Mouse (Mus musculus): ENCODE measurements around the gene Gm26620.
A peak's percentile ranks its signal among the peaks of the same experiment; 100 is the strongest.

The Gm26620 gene

GRCm38 (mm10) chr1:170884978-170885561 lies at the start of gene Gm26620, which contains the start of gene Dusp12:
TSS of gene Gm26620 (plus strand) at chr1:170885065.
TSS of gene Dusp12 (minus strand) at chr1:170885540.
- peak; percentile 85 for DNase-seq

GRCm38 (mm10) chr1:170839685-170840084 lies 45.2 kb upstream of the Gm26620 start:
- DNase-seq: no peak

DNA sequence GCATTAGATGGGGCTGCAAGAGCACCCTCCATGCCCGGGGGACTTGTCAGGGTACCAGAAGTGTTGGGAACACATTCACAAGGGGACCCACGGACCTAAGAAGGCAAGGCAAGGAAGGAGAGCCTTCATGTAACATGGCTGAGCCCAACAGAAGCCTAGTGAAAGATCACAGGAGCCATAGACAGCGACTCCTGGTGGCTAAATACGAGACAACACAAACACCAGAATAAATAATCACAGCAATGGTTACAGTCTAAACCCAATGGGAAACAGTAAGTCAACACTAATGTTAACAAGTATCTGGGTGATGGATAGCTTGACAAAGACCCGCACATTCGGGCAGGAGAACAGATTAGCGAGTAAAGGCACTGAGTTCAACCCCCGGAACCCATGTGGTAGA lies 40.5 kb upstream of the Gm26620 start:
- DNase-seq: no peak

GRCm38 (mm10) chr1:170845448-170846307 lies 39.2 kb upstream of the Gm26620 start:
- no peak for DNase-seq

- no peak for DNase-seq
Measured at GRCm38 (mm10) chr1:170850007-170850406, 34.9 kb upstream of the Gm26620 start.

- no peak for DNase-seq
Measured at GRCm38 (mm10) chr1:170850637-170851624, 33.9 kb upstream of the Gm26620 start.

DNA sequence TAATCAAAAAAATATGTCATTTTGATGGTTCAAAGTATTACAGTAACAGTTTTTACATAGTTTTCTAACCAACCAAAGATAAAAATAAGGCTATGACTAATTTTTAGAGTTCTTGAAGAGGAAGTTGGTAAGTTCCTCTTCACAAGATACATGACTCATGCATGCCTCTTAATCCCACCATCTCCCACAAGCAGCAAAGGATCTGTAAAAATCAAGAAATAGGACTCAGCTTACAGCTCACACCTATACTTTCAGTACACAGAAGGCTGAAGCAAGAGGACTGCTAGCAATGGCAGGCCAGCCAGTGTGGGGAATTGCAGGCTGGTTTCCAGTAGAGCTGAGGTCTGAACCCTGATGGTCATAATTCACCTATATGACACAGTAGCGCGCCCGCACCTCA lies 31.3 kb upstream of the Gm26620 start:
- DNase-seq: no peak

DNA sequence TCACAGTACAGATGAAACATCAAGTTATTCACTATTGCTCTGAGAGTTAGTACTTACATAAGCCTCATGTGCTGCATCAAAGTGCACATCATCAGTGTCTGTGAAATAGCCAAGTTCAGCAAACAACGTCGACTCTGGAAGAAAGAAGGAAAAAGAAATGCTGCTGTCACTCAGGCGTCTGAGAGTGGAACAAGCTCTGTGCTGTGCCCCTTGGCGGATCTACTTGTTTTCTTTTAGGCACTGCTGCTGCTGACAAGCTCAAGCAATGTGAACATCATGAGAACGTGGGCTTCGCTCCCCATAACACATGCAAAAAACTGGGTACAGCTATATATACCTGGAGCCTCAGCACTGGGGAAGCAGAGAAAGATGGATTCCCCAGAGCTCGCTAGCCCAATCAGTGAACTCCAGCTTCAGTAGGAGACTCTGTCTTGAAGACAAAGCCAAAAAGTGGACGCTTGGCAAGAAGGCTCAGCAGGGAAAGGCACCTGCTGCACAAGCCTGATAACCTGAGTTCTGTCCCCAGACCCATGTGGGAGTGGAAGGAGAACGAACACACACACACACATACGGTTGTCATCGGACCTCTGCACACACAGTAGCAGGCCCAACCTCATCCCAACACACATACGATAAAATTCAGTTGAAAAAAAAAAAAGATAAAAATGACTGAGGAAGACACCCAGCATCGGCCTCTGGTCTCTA lies 29.7 kb upstream of the Gm26620 start:
- no peak for DNase-seq

DNA sequence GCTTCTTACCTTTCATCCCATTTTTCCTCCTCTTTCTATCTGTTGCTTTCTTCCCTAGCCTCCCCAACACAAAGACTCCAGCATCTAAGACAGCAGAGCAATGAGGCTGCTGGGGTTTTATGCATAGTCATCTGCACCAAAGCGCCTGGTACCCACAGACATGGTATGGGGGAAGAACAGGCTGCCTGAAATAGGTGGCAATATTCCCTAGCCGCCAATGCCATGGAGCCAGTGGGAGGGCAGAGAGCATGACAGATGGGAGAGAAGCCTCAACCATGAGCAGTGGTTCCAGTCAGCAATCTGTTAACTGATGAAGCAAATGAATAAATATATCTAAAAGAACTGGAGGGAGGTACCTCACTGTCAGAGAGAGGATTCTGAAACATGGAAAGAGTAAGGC lies 27.5 kb upstream of the Gm26620 start:
- no peak for DNase-seq

GRCm38 (mm10) chr1:170858872-170859271 lies 26.0 kb upstream of the Gm26620 start:
- no peak for DNase-seq

- no peak for DNase-seq
Measured at GRCm38 (mm10) chr1:170861671-170862434, 23.0 kb upstream of the Gm26620 start.

GRCm38 (mm10) chr1:170862435-170862717 lies 22.5 kb upstream of the Gm26620 start:
- no peak for DNase-seq

DNA sequence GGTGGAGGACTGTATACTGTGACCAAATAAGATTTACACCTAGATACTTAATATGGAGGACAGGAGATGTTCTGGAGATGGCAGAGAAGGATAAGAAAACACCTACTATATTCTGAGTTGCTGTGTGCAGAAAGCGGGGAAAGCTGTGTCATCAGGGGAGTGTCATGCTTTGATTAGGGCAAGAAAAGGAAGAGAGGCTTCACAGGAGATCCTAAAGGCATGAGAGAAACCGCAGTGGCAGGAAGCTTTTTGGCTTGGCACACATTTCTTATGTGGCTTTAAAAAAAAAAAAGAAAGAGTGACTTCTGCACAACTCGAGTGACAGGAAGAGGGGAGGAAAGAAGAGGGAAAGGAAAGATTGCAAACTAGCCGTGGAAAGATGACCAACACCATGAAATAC lies 21.8 kb upstream of the Gm26620 start:
- no peak for DNase-seq

DNA sequence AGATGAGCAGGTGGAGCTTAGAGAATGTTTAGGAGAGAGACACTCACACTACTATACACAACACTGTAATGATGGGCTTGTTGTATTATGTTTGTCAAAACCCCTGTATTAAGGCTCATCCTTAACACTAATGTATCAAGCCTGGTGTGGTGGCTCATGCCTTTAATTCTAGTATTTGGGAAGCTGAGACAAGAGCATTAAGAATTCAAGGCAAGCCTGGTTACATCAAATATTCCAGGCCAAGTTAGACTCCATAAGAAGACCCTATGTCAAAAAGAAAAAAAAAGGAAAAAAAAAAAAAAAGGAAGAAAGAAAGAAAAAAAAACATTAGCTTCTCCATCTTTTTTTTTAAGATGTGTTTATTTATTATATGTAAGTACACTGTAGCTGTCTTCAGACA lies 20.6 kb upstream of the Gm26620 start:
- no peak for DNase-seq

- no peak for DNase-seq
Measured at GRCm38 (mm10) chr1:170864754-170865153, 20.1 kb upstream of the Gm26620 start.

DNA sequence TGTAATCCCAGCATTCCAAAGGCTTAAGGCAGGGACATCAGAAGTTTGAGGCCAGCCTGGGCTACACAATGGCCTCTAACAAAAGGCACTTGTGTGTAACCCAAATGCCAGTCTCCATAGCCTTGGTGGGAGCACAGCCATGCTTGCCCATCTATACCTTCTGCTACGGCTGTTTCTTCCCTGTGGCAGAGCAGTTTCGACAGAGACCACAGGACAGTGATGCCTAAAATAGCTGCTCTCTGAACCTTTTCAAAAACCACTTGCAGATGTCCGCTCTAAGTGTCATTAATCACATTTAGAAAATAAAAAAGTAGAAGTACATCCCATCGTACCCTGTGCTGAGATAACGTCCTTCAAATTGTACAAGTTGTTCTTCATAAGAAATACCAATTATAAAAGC lies 19.5 kb upstream of the Gm26620 start:
- DNase-seq: no peak

GRCm38 (mm10) chr1:170866992-170867690 lies 17.7 kb upstream of the Gm26620 start:
- peak; percentile 28 for DNase-seq

DNA sequence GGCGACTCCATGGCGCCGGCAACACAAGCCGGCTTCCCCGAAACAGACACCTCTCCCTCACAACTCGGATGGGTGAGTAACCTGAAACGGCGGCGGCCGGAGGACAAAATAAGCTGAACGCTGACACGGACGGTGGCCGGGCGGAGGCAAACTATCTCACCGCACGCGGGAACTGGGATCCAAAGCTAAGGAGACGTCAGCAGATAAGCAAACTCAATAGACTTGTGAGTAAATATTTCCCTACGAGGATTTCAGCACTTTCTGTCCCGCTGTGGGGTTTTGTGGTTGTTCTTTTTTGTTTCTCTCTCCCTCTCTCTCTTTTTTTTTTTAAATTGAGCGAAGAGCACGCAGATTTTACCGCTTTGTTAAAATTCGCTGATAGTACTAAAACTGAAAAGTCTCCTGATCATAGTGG lies 17.2 kb upstream of the Gm26620 start, which contains the start of gene Atf6:
Atf6 (minus strand) TSS at position 81 of the 415 bp plus-strand sequence.
- DNase-seq: peak; percentile 95

- peak; percentile 48 for DNase-seq
Measured at GRCm38 (mm10) chr1:170868107-170868904, 16.6 kb upstream of the Gm26620 start.

GRCm38 (mm10) chr1:170868905-170869283 lies 16.0 kb upstream of the Gm26620 start:
- DNase-seq: no peak
